In the genomic region with DNA sequence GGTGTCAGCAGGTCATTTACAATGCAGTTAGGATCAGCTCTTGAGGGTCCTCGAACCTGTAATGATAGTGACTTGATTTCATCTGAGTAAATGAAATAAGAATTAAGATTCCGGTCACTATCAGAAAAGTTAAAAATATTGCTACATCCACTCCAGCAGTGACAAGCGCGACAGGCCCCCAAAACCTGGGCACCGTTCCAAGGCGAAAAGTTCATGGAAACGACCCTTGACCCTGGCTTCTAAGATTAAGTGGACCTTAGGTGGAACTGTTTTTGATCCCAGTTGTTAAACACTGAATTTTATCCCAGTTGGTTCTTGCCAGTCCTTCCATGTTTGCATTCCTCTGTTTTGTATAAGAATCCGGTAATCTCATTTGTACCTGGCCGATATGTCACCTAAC, we compare ENCODE assay signal across 22 mouse cellular contexts.
"Had no signal": no experiment of that assay in that cellular context is flagged by ENCODE, and none has a peak within 500 bp of the region (broad histone marks: within the 10 kb centered on the region; RNA-seq: fewer than 3 reads in every experiment).

No protein-coding gene starts in this region.

- H3K4me3 ChIP-seq: intestine, embryonic 15.5 days; kidney, embryonic 15.5 days; limb, embryonic 12.5 days; limb, embryonic 15.5 days; liver, embryonic 15.5 days; midbrain, embryonic 12.5 days; midbrain, embryonic 15.5 days; neural tube, embryonic 12.5 days; stomach, embryonic 15.5 days had no signal

- H3K27ac ChIP-seq: intestine, embryonic 15.5 days; kidney, embryonic 15.5 days; limb, embryonic 12.5 days; limb, embryonic 15.5 days; liver, embryonic 15.5 days; macrophage; midbrain, embryonic 12.5 days; midbrain, embryonic 15.5 days; neural tube, embryonic 12.5 days; stomach, embryonic 15.5 days had no signal

- H3K9ac ChIP-seq: intestine, embryonic 15.5 days; kidney, embryonic 15.5 days; limb, embryonic 12.5 days; limb, embryonic 15.5 days; liver, embryonic 15.5 days; lung, embryonic 14.5 days; midbrain, embryonic 12.5 days; midbrain, embryonic 15.5 days; neural tube, embryonic 12.5 days; stomach, embryonic 15.5 days had no signal

- H3K27me3 ChIP-seq: intestine, embryonic 15.5 days; kidney, embryonic 15.5 days; limb, embryonic 12.5 days; limb, embryonic 15.5 days; liver, embryonic 15.5 days; midbrain, embryonic 12.5 days; midbrain, embryonic 15.5 days; neural tube, embryonic 12.5 days; stomach, embryonic 15.5 days had no signal

- H3K4me2 ChIP-seq: intestine, embryonic 15.5 days; kidney, embryonic 15.5 days; limb, embryonic 12.5 days; limb, embryonic 15.5 days; liver, embryonic 15.5 days; lung, embryonic 14.5 days; midbrain, embryonic 12.5 days; midbrain, embryonic 15.5 days; neural tube, embryonic 12.5 days; stomach, embryonic 15.5 days had no signal

- ATAC-seq: intestine, embryonic 15.5 days; lung, postnatal 0 days; midbrain, embryonic 15.5 days had no signal

- H3K4me1 ChIP-seq: intestine, embryonic 15.5 days; kidney, embryonic 15.5 days; limb, embryonic 12.5 days; limb, embryonic 15.5 days; liver, embryonic 15.5 days; midbrain, embryonic 12.5 days; midbrain, embryonic 15.5 days; neural tube, embryonic 12.5 days; stomach, embryonic 15.5 days had no signal

- H3K9me3 ChIP-seq: intestine, embryonic 15.5 days; kidney, embryonic 15.5 days; limb, embryonic 12.5 days; limb, embryonic 15.5 days; liver, embryonic 15.5 days; midbrain, embryonic 12.5 days; midbrain, embryonic 15.5 days; neural tube, embryonic 12.5 days; stomach, embryonic 15.5 days had no signal

- DNase-seq: kidney, adult 11 months; kidney, postnatal 14 days; kidney, postnatal 4 days; left cerebral cortex, postnatal 4 days; lung, embryonic 14.5 days; retina, postnatal 1 day; right cerebral cortex, postnatal 25 days; spleen, adult 18-20 months; thymus, adult 2 months; thymus, postnatal 14 days; thymus, postnatal 4 days had no signal
